Mouse (Mus musculus) hematopoietic stem cell, adult 5-6 weeks (primary cell): ENCODE data around the gene Slc22a27. TPM values are rescaled to one million over a fixed set of nuclear protein-coding genes. Genes with fewer than 3 reads are reported as not detected.
"Not testable (repeated sequence)": the region's sequence is repeated elsewhere in the genome, so short reads cannot be mapped to it uniquely, and the experiment has no call there.

Experiments used
- ATAC-seq, 2 experiments: fragments of 125-278 bp in 1 of 2; replicated peaks in 1 of 2; 2 replicates each; pipeline ENCODE4 v1.8.0; 2016 to 2017; ENCODE audit warnings: inconsistent platforms in 2 of 2, mild to moderate bottlenecking in 2 of 2, moderate number of reproducible peaks in 2 of 2, low read depth in 1 of 2, moderate TSS enrichment in 1 of 2; ENCODE audit not compliant: low FRiP score in 2 of 2, poor library complexity in 2 of 2, severe bottlenecking in 2 of 2, insufficient read depth in 1 of 2, low TSS enrichment in 1 of 2
- total RNA-seq: library from RNA; stranded (forward); fragments of 172-1452, 232-1000 nt; gene quantifications from 2 replicates; pipeline ENCODE4 v1.2.3, GENCODE M21; 2017

Slc22a27 gene
- total RNA-seq, result not detected in 2 replicates

DNA sequence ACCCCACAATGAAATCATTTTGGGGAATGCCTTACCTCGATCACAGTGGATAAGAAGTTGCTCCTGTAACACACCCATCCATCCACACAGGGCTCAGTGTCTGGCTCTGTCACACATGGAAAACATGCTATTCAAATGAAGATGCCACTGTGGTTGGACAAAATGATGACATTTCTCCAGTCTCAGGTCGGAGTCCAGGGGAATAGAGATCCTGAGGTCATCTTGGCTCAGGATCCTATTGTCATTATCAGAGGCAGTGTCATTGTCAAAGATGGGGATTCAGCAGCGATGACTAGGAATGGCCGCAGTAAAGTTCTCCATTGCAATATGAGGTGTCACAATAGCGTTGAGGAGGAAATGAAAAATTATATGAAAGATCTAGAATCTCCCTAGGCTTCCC is at the start of gene Slc22a27:
TSS of gene Slc22a27 (minus strand) at position 101 of the 400 bp plus-strand sequence.
- ATAC-seq, result not testable (repeated sequence)

DNA sequence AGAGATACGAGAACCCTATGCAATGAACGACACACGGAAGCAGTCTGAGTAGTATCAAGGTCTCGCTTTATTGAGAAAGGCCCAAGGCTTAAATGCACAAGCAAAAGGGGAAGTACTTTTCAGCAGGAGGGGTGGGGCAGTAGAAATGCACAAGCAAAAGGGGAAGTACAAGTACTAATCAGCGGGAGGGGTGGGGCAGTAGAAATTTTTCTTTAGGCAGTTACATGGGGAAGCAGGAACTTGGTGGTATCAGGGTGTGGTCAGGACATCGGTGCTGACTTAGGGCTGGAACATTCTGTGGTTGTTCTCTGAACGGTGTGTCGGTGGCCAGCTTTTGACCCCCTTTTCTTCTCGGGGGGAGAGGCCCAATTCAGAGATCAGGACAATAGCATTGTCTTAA is 45.8 kb upstream of the Slc22a27 start:
- ATAC-seq, result not testable (repeated sequence)

DNA sequence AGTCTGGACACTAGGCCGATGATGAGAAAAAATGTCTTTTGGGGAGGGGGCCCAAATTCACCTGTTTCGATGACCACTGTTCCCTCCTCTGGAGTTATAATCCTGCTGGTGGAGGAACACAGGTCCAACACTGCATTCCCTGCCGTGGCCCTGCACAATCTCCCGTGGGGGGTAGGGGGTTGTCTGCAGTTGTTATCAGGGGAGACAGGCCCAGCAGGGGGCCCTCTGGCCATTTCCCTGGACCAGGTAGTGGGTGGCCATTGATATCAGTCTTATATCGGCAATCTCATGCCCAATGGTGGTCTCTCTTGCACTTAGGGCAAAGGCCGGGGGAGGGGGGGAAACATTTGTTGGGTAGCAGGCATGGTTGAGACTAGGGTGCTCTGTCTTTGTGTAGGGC is 43.3 kb upstream of the Slc22a27 start:
- not testable (repeated sequence) for ATAC-seq

DNA sequence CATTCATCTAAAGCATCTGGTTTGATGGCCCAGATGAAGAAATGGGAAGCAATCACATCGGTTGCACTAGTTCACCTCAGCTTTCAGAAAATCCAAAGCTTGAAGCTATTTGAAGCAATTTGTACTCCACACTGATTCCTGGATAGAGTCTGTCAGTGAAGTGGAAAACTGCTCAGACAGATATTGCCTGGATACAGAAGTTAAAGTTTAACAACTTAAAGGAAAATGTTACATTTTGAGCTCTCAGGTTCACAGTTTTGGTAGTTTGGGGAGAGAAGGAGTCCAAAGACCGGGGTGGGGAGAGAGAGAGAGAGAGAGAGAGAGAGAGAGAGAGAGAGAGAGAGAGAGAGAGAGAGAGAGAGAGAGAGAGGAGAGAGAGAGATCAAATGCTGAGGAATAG is 2.9 kb upstream of the Slc22a27 start:
- no peak for ATAC-seq

DNA sequence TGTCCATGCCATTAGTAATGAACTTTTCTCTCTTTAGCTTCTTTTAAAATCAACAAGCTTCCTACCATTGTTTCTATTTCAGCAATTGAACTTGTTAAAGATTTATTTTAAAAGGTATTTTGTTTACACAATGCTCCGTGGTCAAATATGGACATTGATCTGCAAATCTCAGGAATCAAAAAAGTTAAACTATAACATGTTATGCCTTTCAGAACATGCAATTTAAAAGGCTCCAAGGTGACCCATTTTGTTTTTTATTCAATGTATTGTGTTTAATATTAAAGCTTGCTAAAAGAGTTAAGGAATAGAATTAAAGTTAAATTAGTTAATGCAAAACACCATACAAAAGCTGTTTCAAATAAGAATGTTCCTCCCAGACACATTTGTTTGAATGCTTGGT is 723 bp upstream of the Slc22a27 start:
- not testable (repeated sequence) for ATAC-seq

GRCm38 (mm10) chr19:7939391-7939790 is 26.4 kb downstream of the Slc22a27 start:
- not testable (repeated sequence) for ATAC-seq

- no peak for ATAC-seq
Observed at GRCm38 (mm10) chr19:7876626-7877025, 89.2 kb downstream of the Slc22a27 start.

GRCm38 (mm10) chr19:7829851-7830250 is 136.0 kb downstream of the Slc22a27 start:
- ATAC-seq, result no peak

Other genes with a start within 250 kb of the Slc22a27 start
- not detected in 2 replicates for gene Slc22a26, start 163.4 kb downstream of the Slc22a27 start, total RNA-seq
- gene Slc22a28, start 166.0 kb upstream of the Slc22a27 start, total RNA-seq, result not detected in 2 replicates